Mouse (Mus musculus): ENCODE measurements around the gene Fgfr2. TPM values are rescaled to one million over a fixed set of nuclear protein-coding genes. Genes with fewer than 3 reads are reported as not detected.
A peak's percentile ranks its signal among the peaks of the same experiment; 100 is the strongest.

Fgfr2 gene
- polyA plus RNA-seq, 1 experiment from 2014 or later = 93.4 TPM

DNA sequence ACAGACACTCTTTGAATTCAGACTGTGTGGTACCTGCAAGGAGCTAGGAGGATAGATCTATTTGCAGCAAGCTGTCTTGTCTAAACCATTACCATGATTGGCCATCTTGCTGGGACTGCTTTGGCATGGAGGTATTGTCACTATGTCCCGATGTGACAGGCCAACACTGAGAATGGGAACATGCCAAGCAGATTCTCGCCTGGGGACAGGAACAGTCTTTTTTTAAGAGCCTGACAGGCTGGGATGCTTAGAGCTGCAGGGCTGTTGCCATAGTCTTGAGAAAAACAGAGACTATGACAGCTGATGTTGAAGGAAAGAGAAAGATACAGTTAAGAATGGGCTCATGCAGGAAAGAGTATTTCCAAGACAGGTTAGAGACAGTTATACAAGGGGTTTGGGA is 711.4 kb downstream of the Fgfr2 start:
- H3K9ac ChIP-seq (ENCODE audit: low read length) = no peak overlapping the region
- H3K27me3 ChIP-seq (ENCODE audit: control insufficient read depth, insufficient read depth, low read length) = no peaks in the 10 kb centered on the region
- ATAC-seq (ENCODE audit: insufficient read depth, low FRiP score) = no peak
- H3K36me3 ChIP-seq (ENCODE audit: control insufficient read depth, insufficient read depth, low read length) = no peaks in the 10 kb centered on the region
- no peak overlapping the region for H3K27ac ChIP-seq (ENCODE audit: low read length)
- no peak overlapping the region for H3K4me2 ChIP-seq (ENCODE audit: low read depth, low read length)
- H3K4me3 ChIP-seq (replicated peaks; ENCODE audit: low read length) = no peak overlapping the region
- H3K9me3 ChIP-seq (replicated peaks; ENCODE audit: control insufficient read depth, low read length) = no peaks in the 10 kb centered on the region
- no peaks in the 10 kb centered on the region for H3K4me1 ChIP-seq (ENCODE audit: control insufficient read depth, insufficient read depth, low read length)
- 84% methylated on average over 2 of the region's 2 CpGs for WGBS

DNA sequence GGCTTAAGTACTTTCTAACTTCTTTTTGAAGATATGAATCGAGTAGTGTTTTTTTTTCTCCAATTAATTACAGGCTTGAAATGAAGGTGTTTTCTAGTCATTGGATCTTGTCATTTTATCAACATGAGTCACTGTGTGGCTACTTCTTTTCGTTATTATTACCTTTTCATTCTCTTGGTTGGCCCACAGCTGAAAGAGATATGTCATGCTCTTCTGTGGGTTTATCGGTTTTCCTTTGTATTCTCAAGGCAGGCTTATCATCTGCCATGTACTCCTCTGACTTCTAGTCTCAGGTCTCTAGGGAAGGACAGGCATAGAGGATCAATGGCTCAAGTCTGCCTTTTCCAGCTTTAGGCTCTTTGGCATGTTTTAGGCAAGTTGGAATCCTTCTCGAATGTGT is 712.2 kb downstream of the Fgfr2 start:
- H3K36me3 ChIP-seq (ENCODE audit: control insufficient read depth, insufficient read depth, low read length) = no peaks in the 10 kb centered on the region
- H3K4me1 ChIP-seq (ENCODE audit: control insufficient read depth, insufficient read depth, low read length) = no peaks in the 10 kb centered on the region
- no peak overlapping the region for H3K4me2 ChIP-seq (ENCODE audit: low read depth, low read length)
- no peaks in the 10 kb centered on the region for H3K9me3 ChIP-seq (replicated peaks; ENCODE audit: control insufficient read depth, low read length)
- no peak overlapping the region for H3K9ac ChIP-seq (ENCODE audit: low read length)
- ATAC-seq (ENCODE audit: insufficient read depth, low FRiP score) = no peak
- no peak overlapping the region for H3K27ac ChIP-seq (ENCODE audit: low read length)
- no peaks in the 10 kb centered on the region for H3K27me3 ChIP-seq (ENCODE audit: control insufficient read depth, insufficient read depth, low read length)
- no peak overlapping the region for H3K4me3 ChIP-seq (replicated peaks; ENCODE audit: low read length)
- 78% methylated on average over 4 of the region's 4 CpGs for WGBS

DNA sequence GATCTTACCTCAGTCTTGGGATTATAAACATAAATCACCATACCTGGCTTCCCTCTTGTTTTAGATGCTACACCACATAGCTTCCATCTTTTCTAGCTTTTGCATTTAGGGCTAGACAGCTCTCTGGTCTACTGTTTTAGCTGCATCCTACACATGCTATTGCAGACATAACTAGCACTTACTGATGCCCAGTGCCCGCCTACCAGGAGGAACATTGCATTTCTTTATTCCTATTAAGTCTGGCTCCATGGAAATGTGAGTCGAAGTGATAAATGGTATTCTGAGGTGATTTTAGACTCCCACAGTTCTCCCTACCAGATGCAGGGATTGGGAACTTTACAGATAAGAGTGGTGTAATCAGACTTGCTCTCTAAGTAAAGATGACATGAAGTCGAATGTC is 713.3 kb downstream of the Fgfr2 start:
- H3K4me3 ChIP-seq (replicated peaks; ENCODE audit: low read length) = no peak overlapping the region
- no peaks in the 10 kb centered on the region for H3K9me3 ChIP-seq (replicated peaks; ENCODE audit: control insufficient read depth, low read length)
- no peak overlapping the region for H3K9ac ChIP-seq (ENCODE audit: low read length)
- no peak overlapping the region for H3K27ac ChIP-seq (ENCODE audit: low read length)
- no peaks in the 10 kb centered on the region for H3K4me1 ChIP-seq (ENCODE audit: control insufficient read depth, insufficient read depth, low read length)
- H3K4me2 ChIP-seq (ENCODE audit: low read depth, low read length) = no peak overlapping the region
- 78% methylated on average over 3 of the region's 3 CpGs for WGBS
- no peaks in the 10 kb centered on the region for H3K27me3 ChIP-seq (ENCODE audit: control insufficient read depth, insufficient read depth, low read length)
- no peaks in the 10 kb centered on the region for H3K36me3 ChIP-seq (ENCODE audit: control insufficient read depth, insufficient read depth, low read length)
- no peak for ATAC-seq (ENCODE audit: insufficient read depth, low FRiP score)

DNA sequence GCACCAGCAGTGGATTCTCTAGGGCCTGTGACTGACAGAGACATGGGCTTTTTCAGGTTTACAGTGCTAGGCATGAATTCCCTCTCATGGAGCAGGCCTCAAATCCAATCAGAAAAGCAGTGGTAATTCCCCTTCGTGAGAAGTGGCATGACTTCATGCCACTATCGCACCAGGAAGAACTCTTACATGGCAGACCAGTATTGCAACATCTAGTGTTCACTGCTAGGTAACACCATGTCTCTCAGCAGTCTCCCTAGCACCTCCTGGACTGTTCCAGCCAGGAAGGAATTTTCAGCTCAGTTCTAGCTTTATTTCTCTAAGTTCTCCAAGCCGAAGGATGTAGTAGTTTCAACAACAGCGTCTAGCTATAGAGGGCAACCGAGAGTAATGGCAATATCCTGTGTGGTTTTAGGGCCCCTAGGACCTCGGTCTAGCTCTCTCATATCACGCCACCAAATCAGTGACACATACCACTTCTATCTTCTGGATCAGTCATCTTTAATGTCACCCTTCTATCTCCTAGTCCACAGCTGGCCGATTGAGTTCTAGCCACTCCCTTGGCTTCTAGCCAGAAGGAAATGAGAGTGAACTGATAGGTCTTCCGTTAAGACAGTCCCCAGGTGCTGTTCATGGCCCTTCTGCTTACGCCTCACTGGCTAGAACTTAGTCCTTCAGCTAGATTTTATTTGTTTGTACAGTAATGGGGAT is 720.6 kb downstream of the Fgfr2 start:
- ATAC-seq (ENCODE audit: insufficient read depth, low FRiP score) = peak; percentile 53; the same call in 1 of the 2 replicates
- Histone ChIP-seq H3K36me3 (ENCODE audit: control insufficient read depth, insufficient read depth, low read length) (no peaks in the 10 kb centered on the region), H3K27me3 (ENCODE audit: control insufficient read depth, insufficient read depth, low read length) (no peaks in the 10 kb centered on the region), H3K9ac (ENCODE audit: low read length) (no peak overlapping the region), H3K4me3 (replicated peaks; ENCODE audit: low read length) (no peak overlapping the region), H3K4me2 (ENCODE audit: low read depth, low read length) (no peak overlapping the region), H3K4me1 (ENCODE audit: control insufficient read depth, insufficient read depth, low read length) (no peaks in the 10 kb centered on the region), H3K9me3 (replicated peaks; ENCODE audit: control insufficient read depth, low read length) (no peaks in the 10 kb centered on the region), H3K27ac (ENCODE audit: low read length) (no peak overlapping the region)
- WGBS = 66% methylated on average over 10 of the region's 10 CpGs

DNA sequence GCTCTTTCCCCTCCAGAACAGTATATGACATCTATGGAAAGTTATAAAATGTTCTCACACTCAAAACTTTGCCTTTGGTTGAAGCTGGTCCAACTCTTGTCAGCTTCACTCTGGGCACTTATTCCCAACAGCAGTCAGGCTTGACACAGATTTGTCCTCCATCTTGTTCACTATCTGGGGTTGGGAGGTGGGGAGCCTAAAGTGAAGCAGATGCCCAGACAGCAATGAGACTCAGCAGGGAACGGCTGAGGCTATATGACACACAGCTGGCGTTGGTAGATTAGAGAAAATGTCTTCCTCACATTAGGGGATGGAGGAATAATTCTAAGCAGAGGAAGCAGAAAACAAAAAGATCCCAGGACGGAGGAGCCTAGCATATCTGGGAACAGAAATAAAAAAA is 724.7 kb downstream of the Fgfr2 start:
- no peak for ATAC-seq (ENCODE audit: insufficient read depth, low FRiP score)
- Histone ChIP-seq H3K4me1 (ENCODE audit: control insufficient read depth, insufficient read depth, low read length) (no peaks in the 10 kb centered on the region), H3K36me3 (ENCODE audit: control insufficient read depth, insufficient read depth, low read length) (no peaks in the 10 kb centered on the region)

DNA sequence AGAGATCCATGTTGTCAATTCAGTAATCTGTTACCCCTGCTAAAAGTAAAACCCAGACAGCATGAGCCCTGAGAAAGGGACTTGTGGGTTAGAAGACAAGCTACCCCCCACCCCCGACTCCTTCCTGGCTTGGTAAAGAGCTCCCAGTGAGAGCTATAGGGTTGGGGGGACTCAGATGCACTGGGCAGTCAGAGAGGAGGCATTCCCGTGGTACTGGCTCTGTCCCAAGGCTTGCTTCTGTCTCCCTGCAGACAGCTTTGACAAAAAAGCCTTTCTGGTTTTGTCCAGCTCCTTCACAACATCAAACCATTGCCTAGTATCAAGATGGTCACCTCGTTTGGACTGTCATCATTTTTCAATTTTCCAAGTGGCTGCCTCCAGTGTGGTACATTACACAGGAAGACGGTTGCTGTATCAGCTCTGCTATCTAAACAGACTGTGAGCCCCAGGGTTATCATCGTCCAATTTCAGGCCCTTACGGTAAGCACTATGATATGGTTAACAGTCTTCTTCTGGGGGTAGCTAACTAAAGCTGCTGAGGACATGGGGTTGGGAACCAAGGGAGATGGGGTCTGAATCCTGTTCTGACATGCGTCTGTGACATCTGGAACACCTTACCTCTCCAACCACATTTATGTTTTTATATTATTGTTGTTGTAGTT is 726.4 kb downstream of the Fgfr2 start:
- 65% methylated on average over 7 of the region's 7 CpGs for WGBS
- no peak overlapping the region for H3K9ac ChIP-seq (ENCODE audit: low read length)
- 0 out of 2 replicates have a peak, but pooled peaks cover 4% of the 10 kb centered on the region for H3K9me3 ChIP-seq (replicated peaks; ENCODE audit: control insufficient read depth, low read length)
- H3K4me1 ChIP-seq (ENCODE audit: control insufficient read depth, insufficient read depth, low read length) = no peaks in the 10 kb centered on the region
- H3K4me2 ChIP-seq (ENCODE audit: low read depth, low read length) = no peak overlapping the region
- ATAC-seq (ENCODE audit: insufficient read depth, low FRiP score) = no peak
- no peaks in the 10 kb centered on the region for H3K36me3 ChIP-seq (ENCODE audit: control insufficient read depth, insufficient read depth, low read length)
- H3K27me3 ChIP-seq (ENCODE audit: control insufficient read depth, insufficient read depth, low read length) = no peaks in the 10 kb centered on the region
- H3K4me3 ChIP-seq (replicated peaks; ENCODE audit: low read length) = no peak overlapping the region
- no peak overlapping the region for H3K27ac ChIP-seq (ENCODE audit: low read length)

More for the DNA sequence above, 724.7 kb downstream of the Fgfr2 start:
- no peak overlapping the region for H3K9ac ChIP-seq (ENCODE audit: low read length)
- H3K27ac ChIP-seq (ENCODE audit: low read length) = no peak overlapping the region
- no peak overlapping the region for H3K4me2 ChIP-seq (ENCODE audit: low read depth, low read length)
- H3K4me3 ChIP-seq (replicated peaks; ENCODE audit: low read length) = no peak overlapping the region
- H3K27me3 ChIP-seq (ENCODE audit: control insufficient read depth, insufficient read depth, low read length) = no peaks in the 10 kb centered on the region
- H3K9me3 ChIP-seq (replicated peaks; ENCODE audit: control insufficient read depth, low read length) = 0 out of 2 replicates have a peak, but pooled peaks cover 4% of the 10 kb centered on the region
- WGBS = 77% methylated on average over 3 of the region's 3 CpGs

DNA sequence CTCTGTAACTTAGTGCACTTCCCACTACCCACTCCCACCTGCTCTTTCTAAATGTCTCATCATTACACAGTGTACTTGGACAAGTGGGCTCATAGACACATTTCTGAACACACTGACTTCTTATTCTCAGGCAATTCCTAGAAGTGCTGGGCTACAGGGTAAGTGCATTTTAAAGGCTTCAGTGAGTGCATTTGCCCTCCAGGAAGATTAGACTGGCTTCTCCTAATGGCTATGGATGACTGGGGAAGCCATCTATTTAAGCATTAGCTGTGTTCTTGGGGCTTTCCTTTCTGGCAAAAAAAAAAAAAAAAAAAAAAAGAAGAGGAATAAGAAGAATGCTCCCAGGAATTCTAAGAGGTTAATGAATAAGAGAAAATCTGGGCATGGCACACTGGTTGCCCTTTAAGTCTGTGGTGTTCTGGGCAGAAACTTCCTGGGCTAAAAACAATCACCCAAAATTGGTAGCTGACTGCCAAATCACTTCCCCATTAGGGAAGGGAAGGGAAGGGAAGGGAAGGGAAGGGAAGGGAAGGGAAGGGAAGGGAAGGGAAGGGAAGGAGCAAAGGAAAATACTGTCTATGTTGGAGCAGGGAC is 729.5 kb downstream of the Fgfr2 start:
- ATAC-seq (ENCODE audit: insufficient read depth, low FRiP score) = no peak
- Histone ChIP-seq H3K4me3 (replicated peaks; ENCODE audit: low read length) (no peak overlapping the region), H3K36me3 (ENCODE audit: control insufficient read depth, insufficient read depth, low read length) (no peaks in the 10 kb centered on the region), H3K4me2 (ENCODE audit: low read depth, low read length) (no peak overlapping the region), H3K27ac (ENCODE audit: low read length) (no peak overlapping the region), H3K4me1 (ENCODE audit: control insufficient read depth, insufficient read depth, low read length) (peaks cover 3% of the 10 kb centered on the region; the same call in 1 of the 2 replicates), H3K9ac (ENCODE audit: low read length) (no peak overlapping the region), H3K27me3 (ENCODE audit: control insufficient read depth, insufficient read depth, low read length) (no peaks in the 10 kb centered on the region), H3K9me3 (replicated peaks; ENCODE audit: control insufficient read depth, low read length) (0 out of 2 replicates have a peak, but pooled peaks cover 4% of the 10 kb centered on the region)

DNA sequence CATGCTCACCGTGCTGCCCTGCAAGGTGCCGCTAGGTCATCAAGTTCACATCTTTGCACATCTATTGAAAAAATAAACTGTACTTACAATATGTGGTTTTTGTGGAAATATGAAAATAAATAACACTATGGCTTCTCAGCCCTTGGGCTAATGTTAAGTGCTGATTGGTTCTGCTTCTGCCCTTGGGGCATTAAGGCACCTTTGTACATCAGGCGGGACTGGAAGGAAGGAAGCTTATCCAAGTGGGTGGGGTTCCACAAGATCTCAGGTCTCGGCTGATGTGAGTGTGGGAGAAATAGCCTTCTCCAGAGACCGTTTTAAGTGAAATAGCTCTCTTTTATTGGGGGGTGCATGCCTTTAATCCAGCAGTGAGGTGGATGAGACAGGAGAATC is 730.1 kb downstream of the Fgfr2 start:
- ATAC-seq (ENCODE audit: insufficient read depth, low FRiP score) = no peak
- no peaks in the 10 kb centered on the region for H3K27me3 ChIP-seq (ENCODE audit: control insufficient read depth, insufficient read depth, low read length)
- WGBS = 73% methylated on average over 5 of the region's 5 CpGs

More for the DNA sequence above, 730.1 kb downstream of the Fgfr2 start:
- Histone ChIP-seq H3K9ac (ENCODE audit: low read length) (no peak overlapping the region), H3K4me2 (ENCODE audit: low read depth, low read length) (no peak overlapping the region), H3K27ac (ENCODE audit: low read length) (no peak overlapping the region), H3K4me1 (ENCODE audit: control insufficient read depth, insufficient read depth, low read length) (peaks cover 3% of the 10 kb centered on the region; the same call in 1 of the 2 replicates), H3K4me3 (replicated peaks; ENCODE audit: low read length) (no peak overlapping the region), H3K36me3 (ENCODE audit: control insufficient read depth, insufficient read depth, low read length) (no peaks in the 10 kb centered on the region), H3K9me3 (replicated peaks; ENCODE audit: control insufficient read depth, low read length) (0 out of 2 replicates have a peak, but pooled peaks cover 4% of the 10 kb centered on the region)

Data from stomach, embryonic 16.5 days (tissue).